9 mouse cellular contexts compared by ENCODE assay signal in genomic region chr17:30497525-30498375, GRCm38 (mm10).
DNase-seq lines count a peak whose midpoint lies in the region; ATAC-seq and TF ChIP-seq lines count a peak whose summit lies in the region.
"Had no signal": no experiment of that assay in that cellular context is flagged by ENCODE, and none has a peak within 500 bp of the region (broad histone marks: within the 10 kb centered on the region; RNA-seq: fewer than 3 reads in every experiment).

No protein-coding gene starts in this region.

- ATAC-seq in lung, postnatal 0 days: 0 out of 2 replicates have a peak, but pooled peaks have one; percentile 32
- peak; percentile 52; the same call in 1 of the 2 replicates for ATAC-seq in hindbrain, embryonic 16.5 days
- no peak for ATAC-seq in kidney, embryonic 16.5 days (ENCODE audit: low FRiP score, low TSS enrichment)

- H3K4me1 ChIP-seq in lung, postnatal 0 days (ENCODE audit: insufficient read depth, low read depth, low read length): no peaks in the 10 kb centered on the region
- peaks cover 14% of the 10 kb centered on the region for H3K4me1 ChIP-seq in hindbrain, embryonic 16.5 days (ENCODE audit: control insufficient read depth, insufficient read depth, low read depth, low read length)
- H3K4me1 ChIP-seq in limb, embryonic 10.5 days: 0 out of 2 replicates have a peak, but pooled peaks cover 5% of the 10 kb centered on the region
- H3K4me1 ChIP-seq in kidney, embryonic 16.5 days (ENCODE audit: insufficient read depth, low read length): no peaks in the 10 kb centered on the region

- peak; percentile 52 for DNase-seq in lung, postnatal 0 days (ENCODE audit: low spot score)
- DNase-seq in lung, postnatal 36 days: no peak
- peak; percentile 23 for DNase-seq in limb, embryonic 10.5 days (ENCODE audit: low spot score)
- DNase-seq in right cerebral cortex, postnatal 36 days (ENCODE audit: low spot score in 2 of 2): peak; percentile 72 to 73
- no peak for DNase-seq in urinary bladder, postnatal 25 days (ENCODE audit: low spot score)
- no peak for DNase-seq in gastrocnemius, postnatal 25 days
- DNase-seq: thymus, postnatal 4 days had no signal

- H3K9ac ChIP-seq in lung, postnatal 0 days (replicated peaks; ENCODE audit: low read depth): no peak overlapping the region
- H3K9ac ChIP-seq in hindbrain, embryonic 16.5 days (ENCODE audit: low read depth, low read length): no peak overlapping the region
- H3K9ac ChIP-seq in kidney, embryonic 16.5 days (replicated peaks; ENCODE audit: low read length): no peak overlapping the region

- TF ChIP-seq EP300 in lung, postnatal 0 days (IDR thresholded peaks at IDR 0.05): no peak

- H3K27me3 ChIP-seq in lung, postnatal 0 days (replicated peaks; ENCODE audit: insufficient read depth, low read length): no peaks in the 10 kb centered on the region
- H3K27me3 ChIP-seq in hindbrain, embryonic 16.5 days (replicated peaks; ENCODE audit: control insufficient read depth, insufficient read depth, low read length): no peaks in the 10 kb centered on the region
- no peaks in the 10 kb centered on the region for H3K27me3 ChIP-seq in limb, embryonic 10.5 days (ENCODE audit: low read depth, poor library complexity, severe bottlenecking)
- no peaks in the 10 kb centered on the region for H3K27me3 ChIP-seq in kidney, embryonic 16.5 days (ENCODE audit: insufficient read depth, low read length)

- WGBS in lung, postnatal 0 days: 63% methylated on average over 11 of the region's 11 CpGs
- 19% methylated on average over 11 of the region's 11 CpGs for WGBS in hindbrain, embryonic 16.5 days
- 68% methylated on average over 11 of the region's 11 CpGs for WGBS in limb, embryonic 10.5 days
- 65% methylated on average over 11 of the region's 11 CpGs for WGBS in kidney, embryonic 16.5 days

- no peak for TF ChIP-seq CTCF in lung, postnatal 0 days (IDR thresholded peaks at IDR 0.05)

- no peak overlapping the region for H3K4me2 ChIP-seq in lung, postnatal 0 days (replicated peaks; ENCODE audit: low read depth, low read length)
- H3K4me2 ChIP-seq in hindbrain, embryonic 16.5 days (ENCODE audit: low read length): no peak overlapping the region
- H3K4me2 ChIP-seq in kidney, embryonic 16.5 days (replicated peaks; ENCODE audit: low read depth, low read length): no peak overlapping the region

- no peak overlapping the region for H3K4me3 ChIP-seq in lung, postnatal 0 days (ENCODE audit: low read depth, low read length)
- no peak overlapping the region for H3K4me3 ChIP-seq in hindbrain, embryonic 16.5 days (ENCODE audit: low read length)
- H3K4me3 ChIP-seq in limb, embryonic 10.5 days: no peak overlapping the region
- no peak overlapping the region for H3K4me3 ChIP-seq in kidney, embryonic 16.5 days (ENCODE audit: low read length)

- H3K9me3 ChIP-seq in lung, postnatal 0 days (ENCODE audit: low read length): no peaks in the 10 kb centered on the region
- H3K9me3 ChIP-seq in hindbrain, embryonic 16.5 days (ENCODE audit: control insufficient read depth, low read length): no peaks in the 10 kb centered on the region
- H3K9me3 ChIP-seq in limb, embryonic 10.5 days (replicated peaks): peaks cover 2% of the 10 kb centered on the region; the same call in 1 of the 2 replicates
- no peaks in the 10 kb centered on the region for H3K9me3 ChIP-seq in kidney, embryonic 16.5 days (ENCODE audit: low read length)

- no peaks in the 10 kb centered on the region for H3K36me3 ChIP-seq in lung, postnatal 0 days (ENCODE audit: insufficient read depth, low read length)
- no peaks in the 10 kb centered on the region for H3K36me3 ChIP-seq in hindbrain, embryonic 16.5 days (ENCODE audit: control insufficient read depth, insufficient read depth, low read length)
- H3K36me3 ChIP-seq in limb, embryonic 10.5 days: peaks cover 4% of the 10 kb centered on the region; the same call in 1 of the 2 replicates
- H3K36me3 ChIP-seq in kidney, embryonic 16.5 days (ENCODE audit: insufficient read depth, low read length): no peaks in the 10 kb centered on the region

- H3K27ac ChIP-seq in lung, postnatal 0 days (ENCODE audit: low read length): no peak overlapping the region
- peak overlapping the region; percentile 72 for H3K27ac ChIP-seq in hindbrain, embryonic 16.5 days (ENCODE audit: low read depth, low read length)
- no peak overlapping the region for H3K27ac ChIP-seq in limb, embryonic 10.5 days
- no peak overlapping the region for H3K27ac ChIP-seq in kidney, embryonic 16.5 days (ENCODE audit: low read length)

Comparison
In these comparisons a context has a peak if more than half of its experiments do, and no peak if none do; other contexts are left out.
1. DNase-seq: peak in lung, postnatal 0 days (single experiment), limb, embryonic 10.5 days (single experiment) and right cerebral cortex, postnatal 36 days (2 of 2); none in lung, postnatal 36 days (single experiment), urinary bladder, postnatal 25 days (single experiment) and gastrocnemius, postnatal 25 days (single experiment).